Mouse (Mus musculus) mouse embryonic stem cell (cell line): Measurements from ENCODE around the gene Hist2h2ab.
"Not testable (repeated sequence)": the region's sequence is repeated elsewhere in the genome, so short reads cannot be mapped to it uniquely, and the experiment has no call there.

ENCODE experiments used
- in situ Hi-C, 2 experiments: fragments of 300-500 bp; cut with MboI; formaldehyde crosslinking; loops; 1 replicate in 1 of 2; 3 replicates in 1 of 2; pipeline ENCODE4 v1.14.3; 2019 to 2020; ENCODE audit warnings: low sequenced_read_pairs in 2 of 2, low pct_unique_long_range_greater_than_20kb in 1 of 2, mixed read lengths in 1 of 2; ENCODE audit not compliant: unreplicated experiment in 1 of 2

Hist2h2ab gene

DNA sequence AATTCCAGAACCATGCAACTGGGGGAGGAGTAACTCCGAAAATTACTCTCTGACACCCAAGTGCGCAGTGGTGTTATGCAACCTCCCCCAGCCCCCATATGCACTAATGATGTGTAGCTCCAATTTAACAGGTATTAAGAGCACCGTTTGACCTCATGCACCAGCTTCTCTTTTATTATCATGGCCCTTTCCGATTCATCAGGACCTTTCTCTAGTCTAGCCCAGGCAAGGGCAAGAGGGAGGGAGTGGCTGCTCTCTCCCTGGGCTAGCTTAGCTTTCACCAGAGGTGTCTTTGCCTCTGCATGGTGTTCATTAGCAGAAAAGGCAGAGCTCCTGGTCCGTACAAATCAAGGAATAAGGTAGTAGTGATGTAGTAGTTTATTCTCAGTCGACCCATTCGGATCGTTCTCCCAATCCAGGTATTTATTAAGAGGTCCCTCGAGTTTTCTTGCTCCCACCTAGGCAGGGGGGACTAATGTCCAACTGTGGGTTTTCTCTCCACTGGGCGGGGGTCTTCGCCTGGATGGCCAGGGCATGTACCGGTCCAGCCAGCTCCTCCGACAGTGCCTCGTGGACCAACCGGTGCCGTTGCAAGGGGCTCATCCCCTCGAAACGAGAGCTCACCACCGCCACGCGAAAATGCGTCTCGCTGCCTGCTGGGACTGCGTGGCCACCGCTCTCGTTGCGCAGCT, 23.1 kb upstream of the Hist2h2ab start:
- in situ Hi-C loops = no loop called here

DNA sequence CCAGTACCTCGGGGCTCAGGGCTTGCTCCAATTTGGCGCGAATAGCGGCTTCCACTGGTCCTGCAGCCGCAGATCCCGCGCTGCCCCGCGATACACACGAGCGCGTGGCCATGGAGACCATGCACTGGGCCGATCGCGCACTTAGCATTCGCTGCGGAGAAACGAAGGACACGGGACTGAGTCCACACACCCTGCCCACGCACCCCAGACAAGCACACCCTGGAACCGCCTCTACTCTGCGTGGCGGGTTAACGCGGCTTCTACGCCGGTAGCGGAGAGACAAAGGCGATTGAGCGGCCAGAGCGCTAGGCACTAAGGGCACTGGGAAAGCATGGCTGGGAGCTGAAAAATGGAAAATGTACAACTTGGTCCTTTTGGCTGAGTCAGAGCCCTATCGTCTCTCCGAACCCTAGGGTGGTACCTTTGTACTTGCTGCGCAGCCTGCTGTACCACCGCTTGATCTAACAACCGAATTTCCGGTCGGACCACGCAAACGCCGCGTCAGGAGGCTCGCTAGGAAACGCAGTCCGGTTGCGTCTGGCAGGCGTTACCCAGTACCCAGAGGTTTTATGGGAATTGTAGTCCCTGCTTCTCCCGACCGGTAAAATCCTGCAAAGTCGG, 22.4 kb upstream of the Hist2h2ab start:
- in situ Hi-C loops = no loop called here

DNA sequence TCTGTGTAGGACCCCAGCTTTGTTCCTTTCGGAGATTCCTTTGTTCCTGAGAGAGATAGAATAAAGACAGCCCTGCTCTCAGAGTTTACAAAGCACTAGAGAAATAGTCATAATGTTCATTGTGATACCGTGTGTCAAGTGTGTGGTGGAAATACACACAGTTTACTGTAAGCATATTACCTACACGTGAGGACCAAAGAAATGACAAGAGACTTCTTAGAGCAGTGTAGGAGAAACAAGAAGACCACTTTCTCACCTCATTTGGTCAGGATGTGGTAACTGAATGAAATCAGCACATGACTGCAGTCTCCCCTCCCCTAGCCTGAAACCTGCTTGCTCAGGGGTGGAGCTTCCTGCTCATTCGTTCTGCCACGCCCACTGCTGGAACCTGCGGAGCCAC, 21.5 kb upstream of the Hist2h2ab start:
- in situ Hi-C loops = no loop called here

DNA sequence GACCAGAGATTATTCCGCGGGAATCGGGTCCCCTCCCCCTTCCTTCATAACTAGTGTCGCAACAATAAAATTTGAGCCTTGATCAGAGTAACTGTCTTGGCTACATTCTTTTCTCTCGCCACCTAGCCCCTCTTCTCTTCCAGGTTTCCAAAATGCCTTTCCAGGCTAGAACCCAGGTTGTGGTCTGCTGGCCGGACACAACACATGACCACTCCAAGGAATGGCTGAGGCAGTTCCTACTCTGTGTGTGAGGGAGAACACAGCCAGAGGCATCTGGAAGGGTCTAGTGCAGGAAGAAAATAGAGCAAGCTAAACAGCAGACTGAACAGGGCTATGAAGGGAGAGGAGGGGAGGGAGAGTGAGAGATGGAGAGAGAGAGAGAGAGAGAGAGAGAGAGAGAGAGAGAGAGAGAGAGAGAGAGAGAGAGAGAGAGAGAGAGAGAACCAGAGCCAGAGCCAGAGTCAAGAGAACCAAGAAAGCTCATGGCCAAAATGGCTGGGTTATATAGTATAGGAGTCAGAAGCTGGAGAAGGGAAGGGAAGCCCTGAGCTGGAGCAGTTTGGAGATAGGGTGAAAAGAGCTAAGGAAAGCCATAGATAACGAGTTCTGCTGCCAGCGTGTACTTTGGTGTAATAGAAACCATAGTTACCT, 20.9 kb upstream of the Hist2h2ab start:
- in situ Hi-C loops = not testable (repeated sequence)

DNA sequence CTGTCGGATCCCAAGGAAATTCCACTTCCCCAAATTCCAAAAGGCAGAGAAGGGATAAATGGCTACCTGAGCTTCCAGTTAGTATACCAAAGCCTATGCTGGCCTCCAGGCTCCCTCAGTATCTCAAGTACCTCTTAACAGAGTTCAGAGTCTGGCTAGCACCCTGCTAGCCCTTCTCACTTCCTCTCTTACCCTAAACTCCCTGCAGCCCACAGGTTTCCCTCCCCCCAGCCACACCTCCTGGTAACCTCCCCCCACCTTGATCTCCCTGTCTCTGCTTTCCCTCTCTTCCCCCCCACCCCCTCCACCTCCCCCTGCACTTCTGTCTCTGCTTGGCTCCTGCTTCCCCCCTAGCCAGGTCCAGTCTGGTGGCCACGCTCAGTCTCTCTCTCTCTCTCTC, 19.9 kb upstream of the Hist2h2ab start:
- in situ Hi-C loops = no loop called here

DNA sequence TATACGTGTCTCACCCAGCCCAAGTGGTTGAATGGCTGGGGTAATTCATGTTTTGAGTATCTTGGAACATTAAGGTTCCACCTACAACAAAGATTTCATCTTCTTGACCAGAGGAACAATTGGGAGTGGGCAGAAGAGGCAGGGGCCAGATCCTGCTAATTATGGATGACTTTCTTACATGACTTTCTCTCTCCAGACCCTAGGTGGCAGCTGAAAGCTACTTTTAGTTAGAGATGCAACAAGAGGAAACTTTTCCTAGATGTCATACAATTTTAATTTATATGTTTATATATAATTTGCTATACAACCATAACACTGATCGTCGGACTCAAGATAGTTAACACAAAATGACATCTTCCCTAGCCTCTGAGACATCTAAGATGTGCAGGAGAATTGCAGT, 11.8 kb upstream of the Hist2h2ab start:
- in situ Hi-C loops = no loop called here

DNA sequence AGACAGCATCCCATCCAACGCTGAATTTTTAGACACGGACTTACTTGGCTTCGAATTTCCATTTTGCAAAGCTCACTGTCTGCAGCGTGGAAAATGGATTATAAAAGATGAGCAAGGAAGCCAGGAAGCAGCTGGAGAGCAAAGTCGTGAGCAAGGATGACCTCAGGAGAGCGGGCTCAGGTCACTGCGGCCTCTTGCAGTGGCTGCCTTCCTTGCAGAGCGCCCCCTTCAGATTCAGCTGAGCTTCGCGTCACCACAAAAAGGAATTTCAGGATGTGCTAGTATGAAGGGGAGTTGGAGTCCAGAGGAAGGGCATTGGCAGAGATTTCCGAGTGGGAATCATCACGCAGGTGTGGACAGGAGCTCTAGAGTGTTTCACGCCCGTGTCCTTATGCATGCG, 10.4 kb upstream of the Hist2h2ab start:
- in situ Hi-C loops = no loop called here

DNA sequence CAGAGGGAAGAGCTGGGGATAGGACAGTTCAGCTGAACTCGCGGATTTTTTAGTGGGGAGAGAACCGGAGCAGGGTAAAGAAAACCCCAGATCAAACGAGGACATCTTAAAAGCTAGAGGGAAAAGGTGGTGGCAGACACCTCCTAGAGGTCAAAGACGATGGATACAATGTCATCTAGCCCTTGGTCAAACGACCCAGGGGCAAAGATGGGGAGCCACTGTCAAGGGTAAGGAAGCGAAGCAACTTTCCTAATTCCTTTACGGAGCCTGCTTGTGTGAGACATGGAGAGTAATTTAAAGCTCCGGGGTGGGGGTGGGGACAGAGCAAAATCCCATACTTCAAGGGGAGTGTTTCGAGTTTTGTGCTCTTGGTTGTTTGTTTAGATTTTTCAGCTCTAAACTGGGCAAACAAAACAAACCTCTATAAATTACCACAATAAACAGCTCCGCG, 449 bp upstream of the Hist2h2ab start:
- in situ Hi-C loops = no loop called here

DNA sequence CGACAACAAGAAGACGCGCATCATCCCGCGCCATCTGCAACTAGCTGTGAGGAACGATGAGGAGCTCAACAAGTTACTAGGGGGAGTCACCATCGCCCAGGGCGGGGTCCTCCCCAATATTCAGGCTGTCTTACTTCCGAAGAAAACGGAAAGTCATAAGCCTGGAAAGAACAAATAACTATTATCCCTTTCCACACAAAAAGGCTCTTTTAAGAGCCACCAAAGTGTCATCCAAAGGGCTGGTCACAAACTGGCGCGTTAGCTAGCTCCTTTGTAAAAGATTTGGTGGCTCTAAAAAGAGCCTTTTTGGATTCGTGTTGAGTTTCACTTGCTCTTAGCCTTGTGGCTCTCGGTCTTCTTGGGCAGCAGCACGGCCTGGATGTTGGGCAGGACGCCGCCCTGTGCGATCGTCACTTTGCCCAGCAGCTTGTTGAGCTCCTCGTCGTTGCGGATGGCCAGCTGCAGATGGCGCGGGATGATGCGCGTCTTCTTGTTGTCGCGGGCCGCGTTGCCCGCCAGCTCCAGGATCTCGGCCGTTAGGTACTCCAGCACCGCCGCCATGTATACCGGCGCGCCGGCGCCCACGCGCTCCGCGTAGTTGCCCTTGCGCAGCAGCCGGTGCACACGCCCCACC, 583 bp downstream of the Hist2h2ab start:
- in situ Hi-C loops = not testable (repeated sequence)

DNA sequence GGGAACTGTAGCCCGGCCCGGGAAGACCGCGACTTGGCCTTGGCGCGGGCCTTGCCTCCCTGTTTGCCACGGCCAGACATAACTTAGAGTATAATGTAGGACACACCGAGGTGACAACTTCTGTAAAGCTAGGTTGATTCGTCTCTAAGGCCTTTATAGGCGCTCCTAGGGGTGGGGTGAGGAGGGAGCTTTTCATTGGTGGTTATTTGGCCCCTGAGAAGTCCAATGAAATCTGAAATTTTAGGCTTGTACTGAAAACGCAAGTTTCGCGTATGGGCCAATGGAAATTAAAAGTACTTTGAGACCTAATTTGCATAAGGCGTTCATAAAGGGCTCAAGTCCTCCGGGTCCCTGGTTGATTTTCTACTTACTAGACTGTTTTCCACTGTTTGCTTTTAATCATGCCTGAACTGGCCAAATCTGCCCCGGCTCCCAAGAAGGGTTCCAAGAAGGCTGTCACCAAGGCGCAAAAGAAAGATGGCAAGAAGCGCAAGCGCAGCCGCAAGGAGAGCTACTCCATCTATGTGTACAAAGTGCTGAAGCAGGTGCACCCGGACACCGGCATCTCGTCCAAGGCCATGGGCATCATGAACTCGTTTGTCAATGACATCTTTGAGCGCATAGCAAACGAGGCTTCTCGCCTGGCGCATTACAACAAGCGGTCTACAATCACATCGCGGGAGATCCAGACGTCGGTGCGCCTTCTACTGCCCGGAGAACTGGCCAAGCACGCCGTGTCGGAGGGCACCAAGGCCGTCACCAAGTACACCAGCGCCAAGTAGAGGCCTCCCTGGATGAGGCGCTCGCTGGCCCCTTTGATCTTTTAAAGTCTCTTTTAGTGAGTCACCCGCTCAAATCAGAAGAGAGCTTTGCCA, 1.3 kb downstream of the Hist2h2ab start, which contains the start of the genes Hist2h2ac and Hist2h2be:
Gene Hist2h2ac (minus strand): TSS at position 116 of the 875 bp plus-strand sequence.
Gene Hist2h2be (plus strand): TSS at position 355 of the 875 bp plus-strand sequence.
- in situ Hi-C loops = no loop called here

DNA sequence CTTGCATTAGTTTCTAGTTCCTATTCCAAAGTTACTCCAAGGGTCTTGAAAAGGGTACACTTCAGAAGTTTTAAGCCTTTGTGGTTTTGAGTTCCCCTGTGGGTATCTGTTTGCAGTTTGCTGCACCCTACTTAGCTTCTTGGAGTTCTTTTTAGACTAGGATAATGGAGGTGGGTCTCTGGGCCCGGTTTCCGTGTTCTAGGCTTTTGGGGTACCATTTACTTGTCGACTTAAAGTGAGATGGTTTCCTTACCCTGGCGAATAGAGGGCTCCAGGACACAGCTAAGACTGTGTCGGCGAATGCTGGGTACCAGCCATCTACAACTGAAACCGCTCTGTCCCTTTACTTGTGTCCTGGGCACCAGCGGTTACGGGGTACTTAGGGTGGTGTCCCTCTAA, 2.0 kb downstream of the Hist2h2ab start:
- in situ Hi-C loops = no loop called here

DNA sequence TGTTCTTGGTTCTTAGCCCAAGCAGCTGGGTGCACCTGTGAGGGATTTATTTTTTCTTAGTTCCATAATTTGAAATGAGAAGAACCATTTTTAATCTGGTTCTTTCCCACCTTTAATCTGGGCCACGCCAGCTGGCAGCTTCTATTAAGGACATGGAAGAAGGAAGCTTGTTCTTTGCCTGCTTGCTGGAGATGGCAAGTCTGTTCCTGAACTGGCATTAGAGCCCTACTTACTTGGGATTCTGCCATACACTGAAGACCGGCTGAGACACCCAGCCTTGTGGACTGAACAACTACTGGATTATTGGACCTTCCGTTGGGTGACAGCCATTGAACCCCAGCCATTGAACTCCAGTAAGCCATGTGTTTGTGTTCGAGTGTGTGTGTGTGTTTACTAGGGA, 3.1 kb downstream of the Hist2h2ab start:
- in situ Hi-C loops = no loop called here

DNA sequence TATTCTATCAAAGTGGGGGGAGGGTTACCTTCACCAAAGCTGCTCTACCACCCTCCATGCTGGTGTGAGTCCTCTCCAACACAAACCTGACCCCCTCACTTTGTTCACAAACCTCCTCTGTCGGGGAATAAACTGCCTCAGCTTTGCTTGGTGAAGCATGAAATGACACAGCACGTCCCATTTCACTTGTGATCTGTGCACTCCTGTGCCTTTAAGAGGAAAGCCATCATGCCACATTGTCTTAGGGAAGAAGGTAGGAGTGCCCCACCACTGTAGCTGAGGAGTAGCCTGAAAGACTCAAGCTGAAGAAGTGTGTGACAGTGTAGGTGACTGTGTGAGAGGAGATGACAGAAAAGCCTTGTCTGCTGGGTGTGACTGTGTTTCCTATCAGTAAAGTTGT, 5.8 kb downstream of the Hist2h2ab start:
- in situ Hi-C loops = no loop called here

DNA sequence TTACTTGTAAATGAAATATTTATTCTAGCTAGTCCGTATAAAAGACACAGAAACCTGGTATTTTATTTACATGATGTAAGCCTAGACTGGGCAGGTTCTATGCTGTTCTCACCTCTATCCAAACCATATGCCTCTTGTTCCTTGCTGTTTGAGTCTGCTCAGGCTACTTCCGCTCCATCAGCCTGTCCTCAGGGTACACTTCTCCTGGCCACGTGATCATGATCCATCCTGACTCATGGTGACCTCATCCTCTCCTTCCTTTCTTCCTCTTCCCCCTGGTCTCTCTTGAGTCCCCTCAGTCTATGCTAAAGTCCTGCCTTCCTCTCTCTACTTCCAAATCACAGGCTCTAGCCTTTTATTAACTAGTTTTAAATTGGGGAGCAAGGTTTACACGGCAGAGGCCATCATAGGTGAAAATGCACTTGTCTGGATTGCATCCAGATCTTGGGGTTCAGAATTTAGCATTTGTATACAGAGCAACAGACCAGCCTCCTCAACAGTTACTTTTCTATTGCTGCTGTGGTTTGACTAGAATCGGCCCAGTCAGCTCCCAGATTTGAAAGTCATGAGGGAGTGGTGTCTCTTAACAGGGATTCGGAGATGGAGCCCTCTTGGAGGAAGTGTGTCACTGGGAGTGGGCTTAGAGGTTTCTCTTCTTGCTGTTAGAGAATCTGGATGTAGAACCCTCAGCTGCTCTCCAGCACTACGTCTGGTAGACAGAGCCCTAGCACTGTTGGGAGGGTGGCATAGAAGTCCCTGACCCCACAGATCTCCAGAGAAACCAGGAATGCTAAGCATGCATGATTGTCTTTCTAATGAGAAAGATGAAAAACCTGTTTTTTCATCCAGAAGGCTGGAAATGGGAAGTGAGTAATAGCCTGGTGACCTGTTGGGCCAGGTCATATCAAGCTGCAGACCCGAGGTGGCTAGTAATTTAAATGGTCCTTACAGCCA, 7.3 kb downstream of the Hist2h2ab start:
- in situ Hi-C loops = no loop called here

DNA sequence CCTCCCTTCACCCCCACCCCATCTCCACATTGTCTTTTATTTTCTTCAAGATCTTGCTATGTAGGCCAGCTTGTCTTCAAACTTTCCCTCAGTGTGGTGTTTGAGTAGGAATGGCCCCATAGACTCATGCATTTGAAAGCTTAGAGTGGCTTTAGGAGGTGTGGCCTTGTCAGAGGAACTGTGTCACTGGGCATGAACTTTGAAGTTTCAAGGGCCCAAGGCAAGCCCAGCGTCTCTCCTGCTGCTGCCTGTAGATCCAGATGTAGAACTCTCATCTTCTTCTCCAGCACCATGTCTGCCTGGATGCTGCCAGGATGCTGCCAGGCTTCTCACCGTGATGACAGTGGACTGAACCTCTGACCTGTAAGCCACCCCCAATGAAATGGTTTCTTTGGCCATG, 9.2 kb downstream of the Hist2h2ab start:
- in situ Hi-C loops = no loop called here

DNA sequence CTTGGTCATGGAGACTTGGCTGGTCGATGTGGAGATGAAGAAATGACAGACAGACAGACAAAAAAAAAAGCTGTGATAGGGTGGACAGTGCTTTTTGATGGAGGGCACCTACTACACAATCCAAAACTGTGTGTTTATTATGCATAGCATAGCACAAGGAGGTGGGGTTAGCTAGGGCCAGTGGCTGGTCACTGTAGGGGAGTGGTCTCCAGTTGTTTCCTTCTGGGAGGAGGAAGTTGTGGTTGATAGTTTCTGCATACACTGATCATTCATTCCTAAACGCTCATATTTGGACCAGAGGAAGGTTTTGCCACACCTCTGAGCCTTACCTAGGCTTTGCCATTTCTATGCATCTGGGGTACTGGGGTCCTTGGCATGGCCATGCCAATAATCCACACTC, 10.7 kb downstream of the Hist2h2ab start:
- in situ Hi-C loops = no loop called here
